Mouse (Mus musculus) CH12.LX (cell line): ENCODE results near the gene Tbx6.

Source experiments
- CHD1 ChIP-seq: IDR thresholded peaks from 2 replicates; pipeline ENCODE4 v1.6.1; 2012; ENCODE audit warnings: low read depth, low read length, improper control_type of control experiment, inconsistent platforms
- CTCF ChIP-seq, 2 experiments: IDR thresholded peaks in 1 of 2; conservative IDR thresholded peaks in 1 of 2; 2 replicates each; pipeline ENCODE4 v1.5.1; 2011 to 2012; ENCODE audit warnings: low read depth in 2 of 2, low read length in 2 of 2, improper control_type of control experiment in 1 of 2, inconsistent platforms in 1 of 2, mild to moderate bottlenecking in 1 of 2, moderate library complexity in 1 of 2
- E2F4 ChIP-seq: IDR thresholded peaks from 2 replicates; pipeline ENCODE4 v1.6.1; 2011; ENCODE audit warnings: low read depth, low read length, improper control_type of control experiment; ENCODE audit not compliant: insufficient replicate concordance
- EP300 ChIP-seq: IDR thresholded peaks from 2 replicates; pipeline ENCODE4 v1.6.1; 2011; ENCODE audit warnings: low read length, improper control_type of control experiment
- HCFC1 ChIP-seq: IDR thresholded peaks from 2 replicates; pipeline ENCODE4 v1.6.1; 2012; ENCODE audit warnings: low read depth, mild to moderate bottlenecking, inconsistent platforms, low read length, improper control_type of control experiment
- JUND ChIP-seq: conservative IDR thresholded peaks from 2 replicates; pipeline ENCODE4 v1.6.1; 2011; ENCODE audit warnings: low read depth, low read length, improper control_type of control experiment
- POLR2A ChIP-seq: IDR thresholded peaks from 2 replicates; pipeline ENCODE4 v1.6.1; 2011; ENCODE audit warnings: low read depth, mild to moderate bottlenecking, improper control_type of control experiment, low read length
- SMC3 ChIP-seq: IDR thresholded peaks from 2 replicates; pipeline ENCODE4 v1.6.1; 2011; ENCODE audit warnings: low read depth, low read length, improper control_type of control experiment
- USF1 ChIP-seq: IDR thresholded peaks from 2 replicates; pipeline ENCODE4 v1.6.1; 2014; ENCODE audit warnings: low read depth, mild to moderate bottlenecking, inconsistent platforms, low read length, improper control_type of control experiment
- USF2 ChIP-seq: conservative IDR thresholded peaks from 2 replicates; pipeline ENCODE4 v1.6.1; 2011; ENCODE audit warnings: low read depth, low read length, improper control_type of control experiment
- ZC3H11A ChIP-seq: IDR thresholded peaks from 2 replicates; pipeline ENCODE4 v1.6.1; 2012; ENCODE audit warnings: low read depth, mild to moderate bottlenecking, inconsistent platforms, low read length, improper control_type of control experiment
- ZMIZ1 ChIP-seq: IDR thresholded peaks from 2 replicates; pipeline ENCODE4 v1.6.1; 2012; ENCODE audit warnings: low read depth, mild to moderate bottlenecking, inconsistent platforms, low read length, improper control_type of control experiment
- ZNF384 ChIP-seq: IDR thresholded peaks from 2 replicates; pipeline ENCODE4 v1.6.1; 2012; ENCODE audit warnings: low read depth, low read length, improper control_type of control experiment, inconsistent platforms

GRCm38 (mm10) chr7:126776598-126777057 lies 4.7 kb upstream of the Tbx6 start, which contains the start of gene Ypel3:
- TF ChIP-seq ZNF384 (no peak), JUND (no peak), ZMIZ1 (peak; percentile 19), CTCF (conservative IDR thresholded peaks at IDR 0.05 in 1 of 2, IDR thresholded peaks at IDR 0.05 in 1 of 2; ENCODE audit: low read depth in 2 of 2, low read length in 2 of 2) (no peak), USF1 (no peak), CHD1 (no peak), EP300 (no peak), POLR2A (peak; percentile 77), HCFC1 (peak; percentile 64), ZC3H11A (no peak), E2F4 (no peak), USF2 (no peak), SMC3 (no peak)
